ENCODE assay signal across 15 mouse cellular contexts in genomic region chr7:25079496-25080026, GRCm38 (mm10). TPM values are rescaled to one million over a fixed set of nuclear protein-coding genes. Genes with fewer than 3 reads are reported as not detected.
DNase-seq lines count a peak whose midpoint lies in the region; ATAC-seq lines count a peak whose summit lies in the region.
"Had no signal": no experiment of that assay in that cellular context is flagged by ENCODE, and none has a peak within 500 bp of the region (broad histone marks: within the 10 kb centered on the region; RNA-seq: fewer than 3 reads in every experiment).

No protein-coding gene starts in this region.

- H3K4me1 ChIP-seq in kidney, embryonic 14.5 days (ENCODE audit: control insufficient read depth, insufficient read depth, low read length) = peaks cover 12% of the 10 kb centered on the region; the same call in 1 of the 2 replicates
- H3K4me1 ChIP-seq in embryonic facial prominence, embryonic 10.5 days = peaks cover 29% of the 10 kb centered on the region
- H3K4me1 ChIP-seq in liver, embryonic 12.5 days = peaks cover 48% of the 10 kb centered on the region

- no peak overlapping the region for H3K27ac ChIP-seq in kidney, embryonic 14.5 days (ENCODE audit: low read depth, low read length)
- H3K27ac ChIP-seq in embryonic facial prominence, embryonic 10.5 days (replicated peaks) = no peak overlapping the region
- H3K27ac ChIP-seq in liver, embryonic 12.5 days = no peak overlapping the region
- H3K27ac ChIP-seq: forebrain, embryonic 15.5 days; hindbrain, embryonic 14.5 days had no signal

- H3K9ac ChIP-seq in kidney, embryonic 14.5 days (ENCODE audit: low read depth, low read length) = no peak overlapping the region
- no peak overlapping the region for H3K9ac ChIP-seq in liver, embryonic 12.5 days
- H3K9ac ChIP-seq: forebrain, embryonic 15.5 days; hindbrain, embryonic 14.5 days had no signal

- H3K27me3 ChIP-seq in kidney, embryonic 14.5 days (ENCODE audit: control insufficient read depth, insufficient read depth, low read length) = no peaks in the 10 kb centered on the region
- H3K27me3 ChIP-seq in embryonic facial prominence, embryonic 10.5 days (replicated peaks; ENCODE audit: low read depth, poor library complexity, severe bottlenecking) = no peaks in the 10 kb centered on the region
- no peaks in the 10 kb centered on the region for H3K27me3 ChIP-seq in liver, embryonic 12.5 days (replicated peaks)
- H3K27me3 ChIP-seq: forebrain, embryonic 15.5 days had no signal

- 70% methylated on average over 12 of the region's 12 CpGs for WGBS in kidney, embryonic 14.5 days
- 86% methylated on average over 12 of the region's 12 CpGs for WGBS in embryonic facial prominence, embryonic 10.5 days
- 74% methylated on average over 12 of the region's 12 CpGs for WGBS in liver, embryonic 12.5 days (ENCODE audit: insufficient replicate concordance)

- H3K4me2 ChIP-seq in kidney, embryonic 14.5 days (replicated peaks; ENCODE audit: low read depth, low read length) = no peak overlapping the region
- H3K4me2 ChIP-seq in liver, embryonic 12.5 days = 0 out of 2 replicates have a peak overlapping the region, but pooled peaks have one; percentile 71
- H3K4me2 ChIP-seq: forebrain, embryonic 15.5 days; hindbrain, embryonic 14.5 days had no signal

- no peak for ATAC-seq in kidney, embryonic 14.5 days (ENCODE audit: low FRiP score, low TSS enrichment)
- ATAC-seq in liver, embryonic 12.5 days = no peak
- ATAC-seq: forebrain, embryonic 15.5 days; lung, postnatal 0 days had no signal

- H3K9me3 ChIP-seq in kidney, embryonic 14.5 days (ENCODE audit: control insufficient read depth, low read length) = no peaks in the 10 kb centered on the region
- H3K9me3 ChIP-seq in embryonic facial prominence, embryonic 10.5 days = no peaks in the 10 kb centered on the region
- H3K9me3 ChIP-seq in liver, embryonic 12.5 days (replicated peaks) = no peaks in the 10 kb centered on the region
- H3K9me3 ChIP-seq: forebrain, embryonic 15.5 days had no signal

- DNase-seq in adrenal gland, adult (ENCODE audit: inconsistent age in 2 of 2, low spot score in 1 of 2) = peak; percentile 19 to 36
- DNase-seq in adrenal gland, postnatal 14 days = no peak
- DNase-seq in kidney, adult 18-20 months = peak; percentile 47
- no peak for DNase-seq in embryonic facial prominence, embryonic 10.5 days (ENCODE audit: low spot score)
- no peak for DNase-seq in layer of hippocampus, adult 18-20 months (ENCODE audit: low spot score in 2 of 2)
- DNase-seq in gastrocnemius, adult 8-10 months (ENCODE audit: low spot score in 2 of 2) = no peak
- DNase-seq: gastrocnemius, postnatal 10 days; layer of hippocampus, postnatal 36 days; left cerebral cortex, postnatal 4 days; thymus, adult 18-20 months had no signal

- peaks cover 51% of the 10 kb centered on the region for H3K36me3 ChIP-seq in kidney, embryonic 14.5 days (ENCODE audit: control insufficient read depth, insufficient read depth, low read length)
- H3K36me3 ChIP-seq in embryonic facial prominence, embryonic 10.5 days (replicated peaks) = peaks cover 59% of the 10 kb centered on the region
- peaks cover 55% of the 10 kb centered on the region for H3K36me3 ChIP-seq in liver, embryonic 12.5 days

- no peak overlapping the region for H3K4me3 ChIP-seq in kidney, embryonic 14.5 days (ENCODE audit: low read length)
- H3K4me3 ChIP-seq in embryonic facial prominence, embryonic 10.5 days = 0 out of 2 replicates have a peak overlapping the region, but pooled peaks have one; percentile 8
- H3K4me3 ChIP-seq in liver, embryonic 12.5 days = no peak overlapping the region
- H3K4me3 ChIP-seq: forebrain, embryonic 15.5 days had no signal

RNA-seq across cellular contexts. Expression of gene Zfp574, which starts 7.2 kb away (rescaled TPM):
- total RNA-seq in adrenal gland, postnatal 14 days (2021) = 18.8 and 19.2 TPM in 2 replicates
- polyA plus RNA-seq in kidney, embryonic 14.5 days (2014; fragmentation: Nextera tagmentation; extraction: Ambion mirVana) = 21.9 and 33.4 TPM in 2 replicates
- 44.4 and 45.8 TPM in 2 replicates for polyA plus RNA-seq in embryonic facial prominence, embryonic 10.5 days (2016; fragmentation: Nextera tagmentation; extraction: Ambion mirVana)
- 14.4 and 15.7 TPM in 2 replicates for polyA plus RNA-seq in liver, embryonic 12.5 days (2016; fragmentation: Nextera tagmentation; extraction: Ambion mirVana)
- 10 to 100 TPM; 30.9 to 33.2 TPM for total RNA-seq in layer of hippocampus, adult 18-20 months (2021)
- 1 to 10 TPM; 6.5 to 9.3 (median 9.0) TPM for total RNA-seq in gastrocnemius, adult 8-10 months (2022)

RNA-seq across cellular contexts. Expression of gene Grik5, which starts 7.4 kb away (rescaled TPM):
- total RNA-seq in adrenal gland, postnatal 14 days (2021) = 18.6 and 21.3 TPM in 2 replicates
- 13.2 and 14.2 TPM in 2 replicates for polyA plus RNA-seq in kidney, embryonic 14.5 days (2014; fragmentation: Nextera tagmentation; extraction: Ambion mirVana)
- polyA plus RNA-seq in embryonic facial prominence, embryonic 10.5 days (2016; fragmentation: Nextera tagmentation; extraction: Ambion mirVana) = 4.5 and 5.1 TPM in 2 replicates
- polyA plus RNA-seq in liver, embryonic 12.5 days (2016; fragmentation: Nextera tagmentation; extraction: Ambion mirVana) = 2.5 and 3.0 TPM in 2 replicates
- 100 to 1,000 TPM; 213 to 225 TPM for total RNA-seq in layer of hippocampus, adult 18-20 months (2021)
- 1 to 10 TPM; 1.3 to 3.2 (median 2.2) TPM for total RNA-seq in gastrocnemius, adult 8-10 months (2022)

Comparison
In these comparisons a context has a peak if more than half of its experiments do, and no peak if none do; other contexts are left out.
1. DNase-seq: peak in adrenal gland, adult (2 of 2) and kidney, adult 18-20 months (single experiment); none in adrenal gland, postnatal 14 days (single experiment), embryonic facial prominence, embryonic 10.5 days (single experiment), layer of hippocampus, adult 18-20 months (0 of 2) and gastrocnemius, adult 8-10 months (0 of 2).